Mouse (Mus musculus): ENCODE measurements around the gene Ebf1. TPM values are rescaled to one million over a fixed set of nuclear protein-coding genes. Genes with fewer than 3 reads are reported as not detected.

Gene Ebf1
- total and polyA plus RNA-seq, 3 experiments, result 0.04 TPM; not detected in 2

GRCm38 (mm10) chr11:44975151-44975550 lies 358.0 kb downstream of the Ebf1 start:
- DNase-seq (ENCODE audit: low read depth, low spot score), result no peak
- H3K36me3 ChIP-seq (ENCODE audit: control insufficient read depth in 1 of 2, insufficient read depth in 2 of 2, low read length in 2 of 2), result no peaks in the 10 kb centered on the region
- no peaks in the 10 kb centered on the region for H3K9me3 ChIP-seq (replicated peaks; ENCODE audit: insufficient read depth, low read length)
- H3K4me1 ChIP-seq (ENCODE audit: control insufficient read depth in 1 of 2, insufficient read depth in 2 of 2, low read length in 2 of 2), result no peaks in the 10 kb centered on the region
- no peaks in the 10 kb centered on the region for H3K27me3 ChIP-seq (ENCODE audit: control insufficient read depth in 1 of 2, insufficient read depth in 2 of 2, low read length in 2 of 2)
- no peak overlapping the region for H3K4me3 ChIP-seq (ENCODE audit: control insufficient read depth in 1 of 2, insufficient read depth in 1 of 2, low read depth in 2 of 2, low read length in 2 of 2)
- no peaks in the 10 kb centered on the region for H3K79me2 ChIP-seq (ENCODE audit: control insufficient read depth, insufficient read depth, low read length, poor library complexity)
- TF ChIP-seq CHD2 (IDR thresholded peaks at IDR 0.05; ENCODE audit: low read length), result no peak
- no peak for TF ChIP-seq POLR2AphosphoS5 (IDR thresholded peaks at IDR 0.05; ENCODE audit: borderline replicate concordance, low read depth, low read length)
- TF ChIP-seq BHLHE40 (IDR thresholded peaks at IDR 0.05; ENCODE audit: borderline replicate concordance, low read depth, low read length), result no peak
- no peak overlapping the region for H3K27ac ChIP-seq (ENCODE audit: control insufficient read depth, low read depth, low read length)
- no peak overlapping the region for H3K9ac ChIP-seq (ENCODE audit: control insufficient read depth, low read depth, low read length, poor library complexity, severe bottlenecking)

GRCm38 (mm10) chr11:44976254-44976802 lies 359.2 kb downstream of the Ebf1 start:
- DNase-seq (ENCODE audit: low read depth, low spot score), result no peak
- H3K36me3 ChIP-seq (ENCODE audit: control insufficient read depth in 1 of 2, insufficient read depth in 2 of 2, low read length in 2 of 2), result no peaks in the 10 kb centered on the region
- no peaks in the 10 kb centered on the region for H3K9me3 ChIP-seq (replicated peaks; ENCODE audit: insufficient read depth, low read length)
- H3K4me3 ChIP-seq (ENCODE audit: control insufficient read depth in 1 of 2, insufficient read depth in 1 of 2, low read depth in 2 of 2, low read length in 2 of 2), result no peak overlapping the region
- H3K4me1 ChIP-seq (ENCODE audit: control insufficient read depth in 1 of 2, insufficient read depth in 2 of 2, low read length in 2 of 2), result no peaks in the 10 kb centered on the region
- no peaks in the 10 kb centered on the region for H3K79me2 ChIP-seq (ENCODE audit: control insufficient read depth, insufficient read depth, low read length, poor library complexity)
- H3K27me3 ChIP-seq (ENCODE audit: control insufficient read depth in 1 of 2, insufficient read depth in 2 of 2, low read length in 2 of 2), result no peaks in the 10 kb centered on the region
- no peak overlapping the region for H3K9ac ChIP-seq (ENCODE audit: control insufficient read depth, low read depth, low read length, poor library complexity, severe bottlenecking)
- no peak for TF ChIP-seq USF1 (IDR thresholded peaks at IDR 0.05; ENCODE audit: low read depth, low read length)
- TF ChIP-seq ZC3H11A (IDR thresholded peaks at IDR 0.05; ENCODE audit: low read depth, low read length), result no peak
- TF ChIP-seq CHD1 (IDR thresholded peaks at IDR 0.05; ENCODE audit: low read depth, low read length), result no peak
- TF ChIP-seq POLR2A (IDR thresholded peaks at IDR 0.05; ENCODE audit: control insufficient read depth in 1 of 2, insufficient read depth in 1 of 2, low read depth in 1 of 2, low read length in 2 of 2, poor library complexity in 1 of 2), result no peak
- TF ChIP-seq MEF2A (IDR thresholded peaks at IDR 0.05; ENCODE audit: extremely low read depth, insufficient replicate concordance, low read depth, low read length, poor library complexity, severe bottlenecking), result no peak
- TF ChIP-seq USF2 (IDR thresholded peaks at IDR 0.05; ENCODE audit: borderline replicate concordance in 1 of 2, insufficient read depth in 1 of 2, low read depth in 1 of 2, low read length in 2 of 2), result no peak
- TF ChIP-seq MYB (IDR thresholded peaks at IDR 0.05; ENCODE audit: low read depth, low read length), result no peak
- TF ChIP-seq EP300 (IDR thresholded peaks at IDR 0.05; ENCODE audit: low read depth in 1 of 2, low read length in 2 of 2), result no peak
- TF ChIP-seq BHLHE40 (IDR thresholded peaks at IDR 0.05; ENCODE audit: borderline replicate concordance, low read depth, low read length), result no peak
- no peak for TF ChIP-seq NELFE (IDR thresholded peaks at IDR 0.05; ENCODE audit: low read depth, low read length)
- no peak for TF ChIP-seq TAL1 (IDR thresholded peaks at IDR 0.05; ENCODE audit: low read length)
- no peak for TF ChIP-seq ZKSCAN1 (IDR thresholded peaks at IDR 0.05; ENCODE audit: low read depth, low read length)
- no peak for TF ChIP-seq POLR2AphosphoS2 (IDR thresholded peaks at IDR 0.05; ENCODE audit: low read length)
- TF ChIP-seq MAX (IDR thresholded peaks at IDR 0.05; ENCODE audit: low read length), result no peak
- TF ChIP-seq RCOR1 (IDR thresholded peaks at IDR 0.05; ENCODE audit: low read depth, low read length), result no peak
- TF ChIP-seq UBTF (IDR thresholded peaks at IDR 0.05; ENCODE audit: borderline replicate concordance, insufficient read depth, low read depth, low read length), result no peak
- no peak for TF ChIP-seq CHD2 (IDR thresholded peaks at IDR 0.05; ENCODE audit: low read length)
- no peak overlapping the region for H3K27ac ChIP-seq (ENCODE audit: control insufficient read depth, low read depth, low read length)

Measured in MEL (cell line).